In the genomic region with DNA sequence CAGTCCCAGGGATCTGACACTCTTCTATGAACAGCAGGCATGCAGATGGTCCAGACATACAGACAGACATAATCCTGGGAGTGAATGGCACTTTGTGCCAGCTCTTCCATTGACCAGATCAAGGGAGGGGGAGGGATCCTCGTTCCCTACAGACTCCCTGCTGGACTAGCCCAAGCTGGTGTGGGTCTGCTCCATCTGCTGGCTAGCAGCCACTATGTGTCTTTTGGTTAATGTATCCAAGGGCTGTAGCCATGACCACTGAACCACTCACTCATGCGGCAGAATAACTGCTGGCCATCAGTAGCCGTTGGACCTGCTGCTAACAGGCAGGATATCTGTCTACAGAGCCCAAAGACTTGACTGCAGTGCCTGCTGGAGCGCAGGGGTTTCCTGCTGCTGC, we compare ENCODE assay signal across 9 mouse cellular contexts. TPM values are rescaled to one million over a fixed set of nuclear protein-coding genes. Genes with fewer than 3 reads are reported as not detected.
DNase-seq lines count a peak whose midpoint lies in the region; ATAC-seq lines count a peak whose summit lies in the region.
"Had no signal": no experiment of that assay in that cellular context is flagged by ENCODE, and none has a peak within 500 bp of the region (broad histone marks: within the 10 kb centered on the region; RNA-seq: fewer than 3 reads in every experiment).

No protein-coding gene starts in this region.

- no peak overlapping the region; the same call in 1 of the 2 replicates for H3K27ac ChIP-seq in hindbrain, embryonic 11.5 days (ENCODE audit: low read depth, low read length)
- H3K27ac ChIP-seq in liver, embryonic 16.5 days (ENCODE audit: low read length): no peak overlapping the region

- H3K4me1 ChIP-seq in hindbrain, embryonic 11.5 days (replicated peaks; ENCODE audit: control insufficient read depth, insufficient read depth, low read length): no peaks in the 10 kb centered on the region
- no peaks in the 10 kb centered on the region for H3K4me1 ChIP-seq in liver, embryonic 16.5 days (ENCODE audit: control insufficient read depth, low read depth, low read length)

- H3K9ac ChIP-seq in hindbrain, embryonic 11.5 days (ENCODE audit: low read depth, low read length): no peak overlapping the region
- no peak overlapping the region for H3K9ac ChIP-seq in liver, embryonic 16.5 days (ENCODE audit: low read depth, low read length)

- DNase-seq in right cerebral cortex, postnatal 10 days (ENCODE audit: low spot score in 2 of 2): peak; percentile 31 to 39
- DNase-seq in right cerebral cortex, postnatal 4 days: no peak
- DNase-seq in hindbrain, embryonic 11.5 days (ENCODE audit: low spot score): peak; percentile 24
- no peak for DNase-seq in urinary bladder, adult 2 months (ENCODE audit: low spot score)
- DNase-seq in left cerebral cortex, adult 18-20 months (ENCODE audit: low spot score in 2 of 2): no peak
- DNase-seq in embryo, embryonic 9.5 days (ENCODE audit: extremely low spot score): no peak

- H3K27me3 ChIP-seq in hindbrain, embryonic 11.5 days (ENCODE audit: control insufficient read depth, insufficient read depth, low read length): no peaks in the 10 kb centered on the region
- H3K27me3 ChIP-seq in liver, embryonic 16.5 days (ENCODE audit: control insufficient read depth, insufficient read depth, low read depth, low read length): no peaks in the 10 kb centered on the region

- WGBS in hindbrain, embryonic 11.5 days: 51% methylated on average over 4 of the region's 4 CpGs
- WGBS in liver, embryonic 16.5 days (ENCODE audit: insufficient replicate concordance): 61% methylated on average over 4 of the region's 4 CpGs

- H3K4me2 ChIP-seq in hindbrain, embryonic 11.5 days (replicated peaks; ENCODE audit: low read depth, low read length): no peak overlapping the region
- H3K4me2 ChIP-seq in liver, embryonic 16.5 days (ENCODE audit: low read depth, low read length): no peak overlapping the region

- H3K9me3 ChIP-seq in hindbrain, embryonic 11.5 days (ENCODE audit: control insufficient read depth, low read length): no peaks in the 10 kb centered on the region
- H3K9me3 ChIP-seq in liver, embryonic 16.5 days (replicated peaks; ENCODE audit: control insufficient read depth, low read length): no peaks in the 10 kb centered on the region
- H3K9me3 ChIP-seq: G1E had no signal

- peak; percentile 67 for ATAC-seq in hindbrain, embryonic 11.5 days (ENCODE audit: low FRiP score)
- peak; percentile 14; the same call in 1 of the 2 replicates for ATAC-seq in liver, embryonic 16.5 days (ENCODE audit: low read depth)
- no peak for ATAC-seq in megakaryocyte-erythroid progenitor cell, adult 5-6 weeks (replicated peaks; ENCODE audit: low FRiP score, low TSS enrichment, poor library complexity, severe bottlenecking)

- no peaks in the 10 kb centered on the region for H3K36me3 ChIP-seq in hindbrain, embryonic 11.5 days (ENCODE audit: control insufficient read depth, insufficient read depth, low read length)
- peaks cover 34% of the 10 kb centered on the region for H3K36me3 ChIP-seq in liver, embryonic 16.5 days (ENCODE audit: control insufficient read depth, insufficient read depth)

- H3K4me3 ChIP-seq in hindbrain, embryonic 11.5 days (ENCODE audit: low read depth, low read length): no peak overlapping the region
- H3K4me3 ChIP-seq in liver, embryonic 16.5 days (ENCODE audit: low read depth, low read length): no peak overlapping the region

RNA-seq across cellular contexts. Expression of gene Atp1b3, which starts 39.7 kb away (rescaled TPM):
- polyA plus RNA-seq in hindbrain, embryonic 11.5 days (2014; fragmentation: Nextera tagmentation; extraction: Ambion mirVana): 197 TPM in 2 replicates
- 57.3 and 61.7 TPM in 2 replicates for polyA plus RNA-seq in liver, embryonic 16.5 days (2015; fragmentation: Nextera tagmentation; extraction: Ambion mirVana)
- polyA plus RNA-seq in urinary bladder, adult 2 months (2012; rRNA removed): 120 and 149 TPM in 2 replicates
- total RNA-seq in left cerebral cortex, adult 18-20 months (2021): 100 to 1,000 TPM in 1 of 2 experiments, 10 to 100 TPM in 1; 89.6 to 100 TPM
- total RNA-seq in megakaryocyte-erythroid progenitor cell, adult 5-6 weeks (2014; fragmentation: Nextera tagmentation): 97.9 and 117 TPM in 2 replicates
- total RNA-seq in megakaryocyte-erythroid progenitor cell, adult 5-6 weeks (2017): 84.7 and 100 TPM in 2 replicates

Comparison
In these comparisons a context has a peak if more than half of its experiments do, and no peak if none do; other contexts are left out.
1. DNase-seq: peak in right cerebral cortex, postnatal 10 days (2 of 2) and hindbrain, embryonic 11.5 days (single experiment); none in right cerebral cortex, postnatal 4 days (single experiment), urinary bladder, adult 2 months (single experiment), left cerebral cortex, adult 18-20 months (0 of 2) and embryo, embryonic 9.5 days (single experiment).